Mouse (Mus musculus) MEL (cell line): ENCODE results near the gene Ubap1l. TPM values are rescaled to one million over a fixed set of nuclear protein-coding genes. Genes with fewer than 3 reads are reported as not detected.

ENCODE experiments used
- DNase-seq: peaks from one replicate; pipeline ENCODE4 v3.0.0; 2011; ENCODE audit warnings: low read depth, low spot score
- H3K27ac ChIP-seq: 2 replicates; pipeline ENCODE4 v1.5.1; 2012; ENCODE audit warnings: low read depth, mild to moderate bottlenecking, control low read depth, low read length, moderate library complexity; ENCODE audit not compliant: control insufficient read depth
- H3K27me3 ChIP-seq, 2 experiments: fragments of 150-350 bp in 1 of 2; sonication (generic) in 1 of 2; 2 replicates each; pipeline ENCODE4 v1.6.1; 2012; ENCODE audit warnings: low read length in 2 of 2, mild to moderate bottlenecking in 2 of 2, improper control_type of control experiment in 1 of 2, moderate library complexity in 1 of 2; ENCODE audit not compliant: insufficient read depth in 2 of 2, control insufficient read depth in 1 of 2
- H3K36me3 ChIP-seq, 2 experiments: 2 replicates each; pipeline ENCODE4 v1.6.1; 2012 to 2014; ENCODE audit warnings: low read length in 2 of 2, improper control_type of control experiment in 1 of 2, inconsistent platforms in 1 of 2, mild to moderate bottlenecking in 1 of 2; ENCODE audit not compliant: insufficient read depth in 2 of 2, control insufficient read depth in 1 of 2
- H3K4me1 ChIP-seq, 2 experiments: fragments of 150-350 bp in 1 of 2; sonication (generic) in 1 of 2; 2 replicates each; pipeline ENCODE4 v1.6.1; 2012; ENCODE audit warnings: low read length in 2 of 2, improper control_type of control experiment in 1 of 2, mild to moderate bottlenecking in 1 of 2; ENCODE audit not compliant: insufficient read depth in 2 of 2, control insufficient read depth in 1 of 2
- H3K4me3 ChIP-seq, 2 experiments: fragments of 150-350 bp in 1 of 2; sonication (generic) in 1 of 2; 2 replicates each; pipeline ENCODE4 v1.5.1; 2012; ENCODE audit warnings: low read depth in 2 of 2, low read length in 2 of 2, mild to moderate bottlenecking in 2 of 2, moderate library complexity in 2 of 2, control low read depth in 1 of 2, improper control_type of control experiment in 1 of 2; ENCODE audit not compliant: control insufficient read depth in 1 of 2, insufficient read depth in 1 of 2
- H3K79me2 ChIP-seq: 2 replicates; pipeline ENCODE4 v1.6.1; 2012; ENCODE audit warnings: mild to moderate bottlenecking, low read length, moderate library complexity; ENCODE audit not compliant: control insufficient read depth, poor library complexity, insufficient read depth
- H3K9ac ChIP-seq: 2 replicates; pipeline ENCODE4 v1.6.1; 2012; ENCODE audit warnings: low read depth, mild to moderate bottlenecking, control low read depth, low read length, moderate library complexity; ENCODE audit not compliant: control insufficient read depth, poor library complexity, severe bottlenecking
- H3K9me3 ChIP-seq: fragments of 150-350 bp; sonication (generic); replicated peaks from 2 replicates; pipeline ENCODE4 v1.6.1; 2012; ENCODE audit warnings: mild to moderate bottlenecking, low read length, improper control_type of control experiment, moderate library complexity; ENCODE audit not compliant: insufficient read depth
- BHLHE40 ChIP-seq: IDR thresholded peaks from 2 replicates; pipeline ENCODE4 v1.6.1; 2012; ENCODE audit warnings: low read depth, mild to moderate bottlenecking, inconsistent platforms, low read length, improper control_type of control experiment, borderline replicate concordance
- CHD1 ChIP-seq: IDR thresholded peaks from 2 replicates; pipeline ENCODE4 v1.6.1; 2012; ENCODE audit warnings: low read depth, mild to moderate bottlenecking, inconsistent platforms, low read length, improper control_type of control experiment
- CHD2 ChIP-seq: IDR thresholded peaks from 2 replicates; pipeline ENCODE4 v1.6.1; 2011; ENCODE audit warnings: low read length, improper control_type of control experiment
- CTCF ChIP-seq, 3 experiments: IDR thresholded peaks in 2 of 3; conservative IDR thresholded peaks in 1 of 3; 2 replicates each; pipeline ENCODE4 v1.5.1; 2011 to 2012; ENCODE audit warnings: low read length in 3 of 3, low read depth in 2 of 3, mild to moderate bottlenecking in 2 of 3, improper control_type of control experiment in 1 of 3, inconsistent platforms in 1 of 3, mixed read lengths in 1 of 3, moderate library complexity in 1 of 3; ENCODE audit not compliant: control insufficient read depth in 1 of 3, insufficient read depth in 1 of 3, poor library complexity in 1 of 3, severe bottlenecking in 1 of 3
- E2F4 ChIP-seq: IDR thresholded peaks from 2 replicates; pipeline ENCODE4 v1.6.1; 2011; ENCODE audit warnings: low read depth, low read length, improper control_type of control experiment, borderline replicate concordance
- EP300 ChIP-seq, 2 experiments: IDR thresholded peaks; 2 replicates each; pipeline ENCODE4 v1.6.1; 2011; ENCODE audit warnings: improper control_type of control experiment in 2 of 2, low read length in 2 of 2, low read depth in 1 of 2, mild to moderate bottlenecking in 1 of 2
- ETS1 ChIP-seq: IDR thresholded peaks from 2 replicates; pipeline ENCODE4 v1.6.1; 2012; ENCODE audit warnings: low read depth, mild to moderate bottlenecking, inconsistent platforms, low read length, improper control_type of control experiment, moderate library complexity
- GABPA ChIP-seq: IDR thresholded peaks from 2 replicates; pipeline ENCODE4 v1.6.1; 2012; ENCODE audit warnings: low read depth, mild to moderate bottlenecking, inconsistent platforms, low read length, improper control_type of control experiment, moderate library complexity
- HCFC1 ChIP-seq: IDR thresholded peaks from 2 replicates; pipeline ENCODE4 v1.6.1; 2012; ENCODE audit warnings: low read depth, mild to moderate bottlenecking, inconsistent platforms, low read length, improper control_type of control experiment, moderate library complexity
- JUND ChIP-seq: IDR thresholded peaks from 2 replicates; pipeline ENCODE4 v1.6.1; 2011; ENCODE audit warnings: low read depth, mild to moderate bottlenecking, improper control_type of control experiment, low read length
- KAT2A ChIP-seq: conservative IDR thresholded peaks from 2 replicates; pipeline ENCODE4 v1.6.1; 2012; ENCODE audit warnings: low read depth, low read length, improper control_type of control experiment, inconsistent platforms
- MAX ChIP-seq: IDR thresholded peaks from 2 replicates; pipeline ENCODE4 v1.6.1; 2011; ENCODE audit warnings: low read length, improper control_type of control experiment
- MAZ ChIP-seq: IDR thresholded peaks from 2 replicates; pipeline ENCODE4 v1.6.1; 2012; ENCODE audit warnings: low read depth, mild to moderate bottlenecking, inconsistent platforms, low read length, improper control_type of control experiment
- MEF2A ChIP-seq: IDR thresholded peaks from 2 replicates; pipeline ENCODE4 v1.6.1; 2014; ENCODE audit warnings: low read depth, mild to moderate bottlenecking, inconsistent platforms, low read length, improper control_type of control experiment; ENCODE audit not compliant: poor library complexity, insufficient replicate concordance, severe bottlenecking; ENCODE audit errors: extremely low read depth
- NELFE ChIP-seq: IDR thresholded peaks from 2 replicates; pipeline ENCODE4 v1.6.1; 2011; ENCODE audit warnings: low read depth, low read length, improper control_type of control experiment
- NRF1 ChIP-seq: IDR thresholded peaks from 2 replicates; pipeline ENCODE4 v1.6.1; 2014; ENCODE audit warnings: low read depth, mild to moderate bottlenecking, inconsistent platforms, low read length, improper control_type of control experiment, moderate library complexity; ENCODE audit not compliant: poor library complexity, insufficient read depth, severe bottlenecking
- POLR2AphosphoS2 ChIP-seq: IDR thresholded peaks from 2 replicates; pipeline ENCODE4 v1.6.1; 2011; ENCODE audit warnings: low read length, improper control_type of control experiment
- RAD21 ChIP-seq: IDR thresholded peaks from 2 replicates; pipeline ENCODE4 v1.6.1; 2011; ENCODE audit warnings: mild to moderate bottlenecking, low read depth, low read length, improper control_type of control experiment
- RCOR1 ChIP-seq: IDR thresholded peaks from 2 replicates; pipeline ENCODE4 v1.6.1; 2012; ENCODE audit warnings: low read depth, mild to moderate bottlenecking, inconsistent platforms, low read length, improper control_type of control experiment
- SIN3A ChIP-seq: IDR thresholded peaks from 2 replicates; pipeline ENCODE4 v1.6.1; 2012; ENCODE audit warnings: low read length, improper control_type of control experiment, inconsistent platforms
- SMC3 ChIP-seq: IDR thresholded peaks from 2 replicates; pipeline ENCODE4 v1.6.1; 2011; ENCODE audit warnings: low read depth, low read length, improper control_type of control experiment
- UBTF ChIP-seq: IDR thresholded peaks from 2 replicates; pipeline ENCODE4 v1.6.1; 2012; ENCODE audit warnings: low read depth, mild to moderate bottlenecking, inconsistent platforms, low read length, improper control_type of control experiment, moderate library complexity, borderline replicate concordance; ENCODE audit not compliant: insufficient read depth
- USF2 ChIP-seq, 2 experiments: IDR thresholded peaks; 2 replicates each; pipeline ENCODE4 v1.6.1; 2011 to 2012; ENCODE audit warnings: improper control_type of control experiment in 2 of 2, low read length in 2 of 2, borderline replicate concordance in 1 of 2, inconsistent platforms in 1 of 2, low read depth in 1 of 2, mild to moderate bottlenecking in 1 of 2; ENCODE audit not compliant: insufficient read depth in 1 of 2
- ZC3H11A ChIP-seq: IDR thresholded peaks from 2 replicates; pipeline ENCODE4 v1.6.1; 2012; ENCODE audit warnings: low read depth, mild to moderate bottlenecking, inconsistent platforms, low read length, improper control_type of control experiment
- ZNF384 ChIP-seq: IDR thresholded peaks from 2 replicates; pipeline ENCODE4 v1.6.1; 2012; ENCODE audit warnings: low read depth, mild to moderate bottlenecking, inconsistent platforms, low read length, improper control_type of control experiment
- polyA plus RNA-seq, 2 experiments: library from polyadenylated mRNA; stranded (reverse) in 1 of 2; unstranded in 1 of 2; fragments of >175 nt in 1 of 2; fragments of >200 nt in 1 of 2; gene quantifications; 2 replicates each; pipeline versions ENCODE4 v1.2.1 to v1.2.4; 2012; ENCODE audit warnings: low replicate concordance in 2 of 2, low read depth in 1 of 2; ENCODE audit not compliant: insufficient read length in 2 of 2, insufficient read depth in 1 of 2, missing spikeins in 1 of 2
- total RNA-seq: library from RNA; depleted of rRNA; stranded (reverse); fragments of 300-350 nt; gene quantifications from 2 replicates; pipeline ENCODE4 v1.2.3, GENCODE M21; 2012

The Ubap1l gene
- total and polyA plus RNA-seq, 3 experiments: 0.08 TPM; not detected in 2

DNA sequence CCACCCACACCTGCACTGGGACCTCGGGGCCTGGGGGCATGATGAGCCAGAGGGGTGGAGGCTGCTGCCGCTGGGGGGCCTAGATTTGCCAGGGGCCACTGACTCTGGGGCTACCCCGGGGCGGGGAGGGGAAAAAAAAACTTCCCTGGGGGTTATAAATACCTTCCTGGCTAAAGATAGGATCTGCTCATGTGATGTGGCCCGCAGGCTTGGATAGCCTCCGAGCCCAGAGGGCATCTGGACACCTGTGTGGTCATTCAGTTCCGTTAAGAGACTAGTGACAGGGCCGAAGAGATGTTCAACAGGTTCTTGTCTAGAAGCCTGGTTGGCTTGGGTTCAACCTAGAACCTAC, 30.7 kb downstream of the Ubap1l start, which contains the start of gene Kbtbd13:
Gene Kbtbd13 (minus strand): TSS at position 40 of the 352 bp plus-strand sequence.
- Histone ChIP-seq H3K4me3 (no peak within 1 kb of the TSS), H3K27ac (no peak within 1 kb of the TSS), H3K36me3 (no peaks in the 10 kb centered on the region)
- TF ChIP-seq E2F4: no peak
- no peak for TF ChIP-seq UBTF
- no peak for TF ChIP-seq EP300 (IDR thresholded peaks at IDR 0.05; ENCODE audit: low read depth in 1 of 2, low read length in 2 of 2)
- no peak for TF ChIP-seq ETS1
- TF ChIP-seq NELFE: no peak
- no peak for TF ChIP-seq HCFC1
- no peak for TF ChIP-seq RAD21
- no peak for TF ChIP-seq MEF2A
- no peak for TF ChIP-seq BHLHE40
- TF ChIP-seq NRF1: no peak
- TF ChIP-seq SIN3A: no peak
- no peak for TF ChIP-seq ZNF384
- no peak for TF ChIP-seq SMC3
- TF ChIP-seq CTCF (IDR thresholded peaks at IDR 0.05 in 2 of 3, conservative IDR thresholded peaks at IDR 0.05 in 1 of 3; ENCODE audit: control insufficient read depth in 1 of 3, insufficient read depth in 1 of 3, low read depth in 2 of 3, low read length in 3 of 3, poor library complexity in 1 of 3, severe bottlenecking in 1 of 3): no peak
- TF ChIP-seq, all 39 proteins: peak for 0
- H3K4me1 ChIP-seq: no peaks in the 10 kb centered on the region
- no peak within 1 kb of the TSS for H3K9ac ChIP-seq
- no peaks in the 10 kb centered on the region for H3K79me2 ChIP-seq
- DNase-seq: no peak
- H3K9me3 ChIP-seq: no peaks in the 10 kb centered on the region
- no peaks in the 10 kb centered on the region for H3K27me3 ChIP-seq

DNA sequence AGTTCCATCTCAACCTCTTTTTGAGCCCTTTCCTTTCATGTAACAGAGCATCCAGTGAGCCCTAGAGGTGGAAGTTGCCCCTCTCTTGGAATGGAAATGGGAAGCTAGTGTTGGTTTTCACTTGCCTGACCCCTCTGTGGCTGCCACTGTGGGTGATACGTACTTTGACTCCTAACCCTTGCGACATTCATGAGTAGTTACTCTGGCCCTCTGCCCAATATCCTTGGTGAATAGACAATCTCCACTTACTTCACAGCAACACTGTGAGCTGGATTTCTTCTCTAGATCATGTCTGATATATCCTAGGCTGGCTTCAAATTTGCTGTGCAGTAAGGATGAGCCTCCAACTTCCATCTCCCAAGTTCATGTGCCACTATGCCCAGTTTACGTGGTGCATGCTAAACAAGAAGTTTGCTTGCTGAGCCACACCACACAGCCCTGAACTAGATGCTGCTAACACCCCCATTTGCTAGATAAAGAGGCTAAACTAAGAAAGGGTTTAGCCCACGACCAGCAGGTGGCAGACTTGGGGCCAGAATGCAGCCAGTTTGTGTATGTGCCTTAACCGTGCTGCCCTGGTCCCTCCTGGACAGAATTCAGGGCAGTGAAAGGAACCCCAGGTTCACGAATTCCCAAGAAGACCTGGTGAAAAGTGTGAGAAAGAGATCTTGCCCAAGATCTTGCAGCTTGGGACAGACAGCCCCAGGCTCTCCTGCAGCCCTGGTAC, 32.0 kb downstream of the Ubap1l start:
- peak; percentile 74 for DNase-seq

More for the DNA sequence above, 32.0 kb downstream of the Ubap1l start:
- H3K4me1 ChIP-seq: no peaks in the 10 kb centered on the region
- TF ChIP-seq RAD21: peak; percentile 72
- TF ChIP-seq GABPA: no peak
- TF ChIP-seq ZC3H11A: peak; percentile 71
- no peak for TF ChIP-seq MAX
- no peak for TF ChIP-seq MAZ
- no peak for TF ChIP-seq RCOR1
- TF ChIP-seq POLR2AphosphoS2: no peak
- no peak for TF ChIP-seq USF2 (IDR thresholded peaks at IDR 0.05; ENCODE audit: borderline replicate concordance in 1 of 2, insufficient read depth in 1 of 2, low read depth in 1 of 2, low read length in 2 of 2)
- no peak for TF ChIP-seq CHD1
- peak; percentile 83 to 92 (median 88) for TF ChIP-seq CTCF (IDR thresholded peaks at IDR 0.05 in 2 of 3, conservative IDR thresholded peaks at IDR 0.05 in 1 of 3; ENCODE audit: control insufficient read depth in 1 of 3, insufficient read depth in 1 of 3, low read depth in 2 of 3, low read length in 3 of 3, poor library complexity in 1 of 3, severe bottlenecking in 1 of 3)
- TF ChIP-seq EP300 (IDR thresholded peaks at IDR 0.05; ENCODE audit: low read depth in 1 of 2, low read length in 2 of 2): no peak
- TF ChIP-seq JUND: no peak
- peak; percentile 95 for TF ChIP-seq SMC3
- TF ChIP-seq KAT2A: no peak
- TF ChIP-seq SIN3A: 0 out of 2 replicates have a peak, but pooled peaks have one; percentile 25
- no peak for TF ChIP-seq CHD2
- no peak for TF ChIP-seq MEF2A
- no peaks in the 10 kb centered on the region for H3K9me3 ChIP-seq
- H3K27ac ChIP-seq: no peak overlapping the region
- 0 out of 4 replicates have a peak, but pooled peaks cover 0 to 2% of the 10 kb centered on the region in 2 experiments for H3K27me3 ChIP-seq
- H3K36me3 ChIP-seq: no peaks in the 10 kb centered on the region
- no peak overlapping the region for H3K9ac ChIP-seq
- H3K79me2 ChIP-seq: no peaks in the 10 kb centered on the region
- H3K4me3 ChIP-seq: no peak overlapping the region
